Comparison of ENCODE assay signal across 8 mouse cellular contexts in genomic region chr13:45966586-45966985, GRCm38 (mm10). TPM values are rescaled to one million over a fixed set of nuclear protein-coding genes. Genes with fewer than 3 reads are reported as not detected.
DNase-seq lines count a peak whose midpoint lies in the region; ATAC-seq and TF ChIP-seq lines count a peak whose summit lies in the region.

No protein-coding gene starts in this region.

- no peaks in the 10 kb centered on the region for H3K9me3 ChIP-seq in heart, embryonic 12.5 days (replicated peaks)
- no peaks in the 10 kb centered on the region for H3K9me3 ChIP-seq in midbrain, embryonic 12.5 days

- DNase-seq in liver, adult 2 months (ENCODE audit: extremely low read depth, low read depth, low spot score): peak; percentile 84
- DNase-seq in liver: no peak
- peak; percentile 19 to 53 for DNase-seq in cerebellum, postnatal 14 days
- peak; percentile 39 for DNase-seq in kidney, postnatal 10 days
- DNase-seq in frontal cortex, postnatal 10 days (ENCODE audit: low spot score in 2 of 2): no peak

- H3K36me3 ChIP-seq in liver, adult 2 months (ENCODE audit: control insufficient read depth, insufficient read depth, low read length): no peaks in the 10 kb centered on the region
- H3K36me3 ChIP-seq in heart, embryonic 12.5 days: no peaks in the 10 kb centered on the region
- H3K36me3 ChIP-seq in midbrain, embryonic 12.5 days: no peaks in the 10 kb centered on the region

- peak overlapping the region; percentile 84 for H3K4me2 ChIP-seq in heart, embryonic 12.5 days
- H3K4me2 ChIP-seq in midbrain, embryonic 12.5 days (replicated peaks): peak overlapping the region; percentile 73

- peaks cover 4% of the 10 kb centered on the region; the same call in 1 of the 2 replicates for H3K79me2 ChIP-seq in liver, adult 2 months (ENCODE audit: control insufficient read depth, insufficient read depth, low read length)

- H3K27me3 ChIP-seq in liver, adult 2 months (ENCODE audit: control insufficient read depth, insufficient read depth, low read length): no peaks in the 10 kb centered on the region
- H3K27me3 ChIP-seq in heart, embryonic 12.5 days (replicated peaks): no peaks in the 10 kb centered on the region
- H3K27me3 ChIP-seq in midbrain, embryonic 12.5 days: peaks cover 21% of the 10 kb centered on the region

- peak overlapping the region; percentile 52; the same call in 1 of the 2 replicates for H3K9ac ChIP-seq in liver, adult 2 months (ENCODE audit: low read depth, low read length)
- peak overlapping the region; percentile 97 for H3K9ac ChIP-seq in heart, embryonic 12.5 days
- H3K9ac ChIP-seq in midbrain, embryonic 12.5 days (replicated peaks): no peak overlapping the region

- H3K27ac ChIP-seq in liver, adult 2 months (replicated peaks; ENCODE audit: insufficient read depth, low read depth, low read length): 0 out of 2 replicates have a peak overlapping the region, but pooled peaks have one; percentile 22
- H3K27ac ChIP-seq in heart, embryonic 12.5 days (ENCODE audit: poor library complexity, severe bottlenecking): no peak overlapping the region
- H3K27ac ChIP-seq in midbrain, embryonic 12.5 days (replicated peaks): no peak overlapping the region

- 3% methylated on average over 14 of the region's 14 CpGs for WGBS in liver, adult 2 months
- WGBS in heart, embryonic 12.5 days: 2% methylated on average over 14 of the region's 14 CpGs
- under 1% methylated on average over 14 of the region's 14 CpGs for WGBS in midbrain, embryonic 12.5 days

- peak overlapping the region; percentile 98; the same call in 1 of the 2 replicates for H3K4me3 ChIP-seq in liver, adult 2 months (ENCODE audit: insufficient read depth, low read depth, low read length)
- peak overlapping the region; percentile 92 for H3K4me3 ChIP-seq in heart, embryonic 12.5 days
- H3K4me3 ChIP-seq in midbrain, embryonic 12.5 days: 0 out of 2 replicates have a peak overlapping the region, but pooled peaks have one; percentile 86

- no peak for TF ChIP-seq POLR2A in liver, adult 2 months (IDR thresholded peaks at IDR 0.05; ENCODE audit: extremely low read depth, insufficient read depth, low read length)

- no peak for ATAC-seq in heart, embryonic 12.5 days (ENCODE audit: insufficient number of reproducible peaks, low FRiP score)
- ATAC-seq in midbrain, embryonic 12.5 days (ENCODE audit: low FRiP score, low read depth): no peak
- no peak for ATAC-seq in monocyte, adult 5-6 weeks (replicated peaks; ENCODE audit: insufficient number of reproducible peaks, low FRiP score, low TSS enrichment, poor library complexity, severe bottlenecking)

- TF ChIP-seq CTCF in liver, adult 2 months (IDR thresholded peaks at IDR 0.05; ENCODE audit: low read depth, low read length): peak; percentile 46; the same call in 1 of the 2 replicates

- H3K4me1 ChIP-seq in liver, adult 2 months (ENCODE audit: control insufficient read depth, insufficient read depth, low read length): peaks cover 8% of the 10 kb centered on the region
- peaks cover 20% of the 10 kb centered on the region for H3K4me1 ChIP-seq in heart, embryonic 12.5 days (replicated peaks)
- peaks cover 32% of the 10 kb centered on the region for H3K4me1 ChIP-seq in midbrain, embryonic 12.5 days

RNA-seq across cellular contexts. Expression of gene Atxn1, which starts 1.8 kb away (rescaled TPM):
- 7.8 and 8.7 TPM in 2 replicates for total RNA-seq in liver, adult 2 months (2014; rRNA removed)
- polyA plus RNA-seq in liver, adult 2 months (2012; rRNA removed): 7.7 and 8.3 TPM in 2 replicates
- 7.1 and 7.7 TPM in 2 replicates for polyA plus RNA-seq in heart, embryonic 12.5 days (2016; fragmentation: Nextera tagmentation; extraction: Ambion mirVana)
- polyA plus RNA-seq in midbrain, embryonic 12.5 days (2016; fragmentation: Nextera tagmentation; extraction: Ambion mirVana): 4.2 and 4.9 TPM in 2 replicates
- 8.2 to 29.2 TPM (median 18.5 TPM) in 3 replicates for total RNA-seq in monocyte, adult 5-6 weeks (2017)

Comparison
In these comparisons a context has a peak if more than half of its experiments do, and no peak if none do; other contexts are left out.
1. DNase-seq: peak in liver, adult 2 months (single experiment), cerebellum, postnatal 14 days (2 of 2) and kidney, postnatal 10 days (single experiment); none in liver (single experiment) and frontal cortex, postnatal 10 days (0 of 2).
2. Peak in every context shown above with its lines, with median percentiles within 50 percentile points of each other: H3K4me3 ChIP-seq.